Mouse (Mus musculus): ENCODE results near the gene Lrmda. TPM values are rescaled to one million over a fixed set of nuclear protein-coding genes. Genes with fewer than 3 reads are reported as not detected.

Lrmda gene
- total RNA-seq, 2 experiments from 2014 or later: 2.6 to 2.9 TPM

GRCm38 (mm10) chr14:22918931-22919330, 899.4 kb downstream of the Lrmda start:
- intact Hi-C loops (cut with DNase I): no loop called here
- H3K27ac ChIP-seq: no peak overlapping the region
- DNase-seq: no peak
- no peak overlapping the region for H3K4me3 ChIP-seq
- TF ChIP-seq CTCF (IDR thresholded peaks at IDR 0.05): no peak

- Histone ChIP-seq H3K27ac (no peak overlapping the region), H3K4me3 (no peak overlapping the region)
- TF ChIP-seq CTCF (IDR thresholded peaks at IDR 0.05): no peak
- DNase-seq: no peak
- intact Hi-C loops (cut with DNase I): no loop called here
Measured at GRCm38 (mm10) chr14:22921152-22921551, 901.6 kb downstream of the Lrmda start.

- no peak for TF ChIP-seq CTCF (IDR thresholded peaks at IDR 0.05)
- intact Hi-C loops (cut with DNase I): no loop called here
- Histone ChIP-seq H3K4me3 (no peak overlapping the region), H3K27ac (no peak overlapping the region)
- DNase-seq: no peak
Measured at GRCm38 (mm10) chr14:22921796-22922195, 902.3 kb downstream of the Lrmda start.

GRCm38 (mm10) chr14:22922571-22922970, 903.1 kb downstream of the Lrmda start:
- TF ChIP-seq CTCF (IDR thresholded peaks at IDR 0.05): no peak
- no peak for DNase-seq
- Histone ChIP-seq H3K4me3 (no peak overlapping the region), H3K27ac (no peak overlapping the region)
- intact Hi-C loops (cut with DNase I): no loop called here

- Histone ChIP-seq H3K27ac (no peak overlapping the region), H3K4me3 (no peak overlapping the region)
- DNase-seq: no peak
- intact Hi-C loops (cut with DNase I): no loop called here
- no peak for TF ChIP-seq CTCF (IDR thresholded peaks at IDR 0.05)
Measured at GRCm38 (mm10) chr14:22923251-22923650, 903.7 kb downstream of the Lrmda start.

- no peak overlapping the region for H3K27ac ChIP-seq
- DNase-seq: no peak
- no peak overlapping the region for H3K4me3 ChIP-seq
- intact Hi-C loops (cut with DNase I): no loop called here
- no peak for TF ChIP-seq CTCF (IDR thresholded peaks at IDR 0.05)
Measured at GRCm38 (mm10) chr14:22928263-22928662, 908.8 kb downstream of the Lrmda start.

- intact Hi-C loops (cut with DNase I): no loop called here
- DNase-seq: no peak
- no peak overlapping the region for H3K27ac ChIP-seq
- no peak for TF ChIP-seq CTCF (IDR thresholded peaks at IDR 0.05)
- no peak overlapping the region for H3K4me3 ChIP-seq
Measured at GRCm38 (mm10) chr14:22928683-22929082, 909.2 kb downstream of the Lrmda start.

GRCm38 (mm10) chr14:22929585-22929984, 910.1 kb downstream of the Lrmda start:
- H3K27ac ChIP-seq: no peak overlapping the region
- TF ChIP-seq CTCF (IDR thresholded peaks at IDR 0.05): no peak
- intact Hi-C loops (cut with DNase I): no loop called here
- DNase-seq: no peak
- H3K4me3 ChIP-seq: no peak overlapping the region

GRCm38 (mm10) chr14:22930488-22931046, 911.1 kb downstream of the Lrmda start:
- H3K27ac ChIP-seq: no peak overlapping the region
- TF ChIP-seq CTCF (IDR thresholded peaks at IDR 0.05): no peak
- no peak for DNase-seq
- no peak overlapping the region for H3K4me3 ChIP-seq
- intact Hi-C loops (cut with DNase I): no loop called here

GRCm38 (mm10) chr14:22931114-22931822, 911.8 kb downstream of the Lrmda start:
- no peak for TF ChIP-seq CTCF (IDR thresholded peaks at IDR 0.05)
- intact Hi-C loops (cut with DNase I): no loop called here
- DNase-seq: no peak
- Histone ChIP-seq H3K4me3 (no peak overlapping the region), H3K27ac (no peak overlapping the region)

GRCm38 (mm10) chr14:22936701-22937100, 917.2 kb downstream of the Lrmda start:
- DNase-seq: no peak
- no peak for TF ChIP-seq CTCF (IDR thresholded peaks at IDR 0.05)
- Histone ChIP-seq H3K4me3 (no peak overlapping the region), H3K27ac (no peak overlapping the region)
- intact Hi-C loops (cut with DNase I): no loop called here

GRCm38 (mm10) chr14:22940576-22940975, 921.1 kb downstream of the Lrmda start:
- intact Hi-C loops (cut with DNase I): no loop called here
- H3K27ac ChIP-seq: no peak overlapping the region
- TF ChIP-seq CTCF (IDR thresholded peaks at IDR 0.05): no peak
- H3K4me3 ChIP-seq: no peak overlapping the region
- no peak for DNase-seq

GRCm38 (mm10) chr14:22942569-22942968, 923.1 kb downstream of the Lrmda start:
- DNase-seq: no peak
- intact Hi-C loops (cut with DNase I): no loop called here
- Histone ChIP-seq H3K27ac (no peak overlapping the region), H3K4me3 (no peak overlapping the region)
- no peak for TF ChIP-seq CTCF (IDR thresholded peaks at IDR 0.05)

GRCm38 (mm10) chr14:22949466-22949865, 930.0 kb downstream of the Lrmda start:
- H3K27ac ChIP-seq: no peak overlapping the region
- TF ChIP-seq CTCF (IDR thresholded peaks at IDR 0.05): no peak

More at GRCm38 (mm10) chr14:22949466-22949865, 930.0 kb downstream of the Lrmda start:
- DNase-seq: no peak
- H3K4me3 ChIP-seq: no peak overlapping the region
- intact Hi-C loops (cut with DNase I): no loop called here

Measured in gastrocnemius, adult 2 months (tissue).